Mouse (Mus musculus) G1E-ER4 (cell line): ENCODE measurements around the gene Plin5. TPM values are rescaled to one million over a fixed set of nuclear protein-coding genes. Genes with fewer than 3 reads are reported as not detected.

Source experiments
- GATA1 ChIP-seq: IDR thresholded peaks from one replicate; pipeline ENCODE4 v1.8.0; 2012; ENCODE audit warnings: low read length, inconsistent platforms
- polyA plus RNA-seq: library from polyadenylated mRNA; stranded (reverse); fragments of >175 nt; gene quantifications from 2 replicates; pipeline ENCODE4 v1.2.3, GENCODE M21; 2012

Plin5 gene
- polyA plus RNA-seq, 1 experiment: not detected

DNA sequence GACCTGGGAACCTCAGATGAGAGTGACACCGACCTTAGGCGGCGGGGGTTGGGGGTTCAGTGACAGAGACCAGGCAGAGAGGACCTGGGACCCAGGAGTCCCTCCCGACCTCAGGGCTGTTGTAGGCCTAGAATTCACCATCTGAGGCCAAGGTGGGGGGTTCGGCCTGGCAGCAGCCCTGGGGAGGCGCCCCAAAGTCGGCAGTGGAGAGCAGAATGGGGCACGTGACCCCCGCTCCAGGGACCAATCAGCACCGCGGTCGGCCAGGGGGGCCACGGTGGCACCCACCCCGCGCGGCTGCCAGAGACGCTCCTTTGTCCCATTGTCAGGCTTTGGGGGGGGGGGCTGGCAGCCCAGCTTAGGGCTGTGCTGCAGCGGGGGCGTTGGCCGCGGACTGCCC is 22.0 kb upstream of the Plin5 start:
- no peak for TF ChIP-seq GATA1

- no peak for TF ChIP-seq GATA1
These were observed 20.6 kb upstream of the Plin5 start for GRCm38 (mm10) chr17:56137839-56138613.

DNA sequence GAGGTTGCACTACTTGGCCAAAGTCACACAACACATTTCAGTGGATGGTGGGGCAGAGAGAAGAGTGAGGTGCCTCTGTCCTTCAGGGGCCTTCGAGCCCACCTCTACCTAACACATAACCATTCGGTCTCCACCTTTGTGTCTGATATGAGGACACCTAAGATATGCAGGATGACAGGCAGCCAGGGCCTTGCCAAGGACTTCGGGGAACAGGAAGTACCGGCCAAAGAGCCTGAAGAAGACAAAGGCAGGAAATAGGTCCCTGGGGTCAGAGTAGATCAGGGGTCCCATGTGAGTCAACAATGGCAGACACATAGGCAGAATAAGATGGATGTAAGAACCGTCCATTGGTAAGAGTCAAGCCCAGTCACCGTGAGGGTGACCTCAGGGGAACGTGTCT is 19.2 kb upstream of the Plin5 start:
- no peak for TF ChIP-seq GATA1

GRCm38 (mm10) chr17:56134463-56134971 is 17.1 kb upstream of the Plin5 start:
- no peak for TF ChIP-seq GATA1

DNA sequence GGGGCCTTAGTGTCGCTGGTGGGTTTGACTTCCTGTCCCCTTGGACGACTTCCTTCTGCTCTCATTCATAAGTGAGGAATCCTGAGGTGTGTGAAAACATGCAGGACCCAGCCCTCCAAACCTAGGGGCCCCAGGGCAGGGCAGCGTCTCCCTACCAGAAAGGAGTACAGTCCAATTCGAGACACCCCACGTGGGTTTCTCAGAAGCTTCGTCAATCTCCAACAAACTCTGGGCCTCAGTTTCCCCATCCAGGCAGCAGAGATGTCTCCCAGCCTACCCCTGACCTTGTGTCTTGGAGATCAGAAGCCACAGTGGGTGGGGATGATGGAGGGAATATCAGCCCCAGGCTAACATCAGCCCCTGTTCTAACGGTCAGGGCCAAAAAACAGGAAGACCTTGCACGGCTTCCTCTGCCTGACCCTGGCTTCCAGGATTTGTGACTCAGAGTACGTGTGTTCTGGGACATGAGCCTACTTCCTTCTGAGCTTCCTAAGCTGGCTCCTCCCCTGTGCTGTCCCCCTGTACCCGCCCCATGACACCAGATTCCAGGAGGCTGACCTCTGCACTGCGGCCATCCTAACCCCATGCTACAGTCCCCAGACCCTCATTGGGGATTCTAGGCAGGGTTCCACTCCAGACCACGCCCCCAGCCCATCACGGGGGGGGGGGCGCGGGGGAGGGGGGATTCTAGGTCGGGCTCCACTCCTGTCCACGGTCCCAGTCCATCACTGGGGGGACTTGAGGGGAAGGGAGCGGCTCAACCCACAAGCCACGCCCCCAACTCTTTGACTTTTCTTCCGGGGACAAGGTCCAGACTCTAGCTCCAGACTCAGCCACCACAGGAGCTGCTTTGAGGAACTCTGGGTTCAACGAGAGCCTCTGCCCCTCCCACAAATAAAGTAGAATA is 16.3 kb upstream of the Plin5 start:
- TF ChIP-seq GATA1: no peak

DNA sequence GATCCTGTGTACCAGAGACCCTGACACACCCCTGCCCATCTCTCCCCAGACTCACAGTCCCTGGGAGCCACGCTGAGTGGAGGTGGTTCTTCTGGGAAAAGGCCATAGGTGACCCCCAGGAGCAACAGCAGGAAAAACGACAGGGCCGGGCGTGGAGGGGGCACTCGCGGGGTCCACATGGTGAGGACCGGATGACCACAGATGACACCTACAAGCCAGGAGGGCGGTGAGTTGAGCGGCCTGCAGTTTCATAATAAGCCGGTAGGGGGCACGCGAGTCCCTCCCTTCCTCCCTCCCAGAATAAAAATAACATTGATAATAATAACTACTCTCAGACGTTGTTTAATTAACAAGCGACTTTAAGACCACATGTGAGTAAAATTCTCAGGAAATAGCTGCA is 15.3 kb upstream of the Plin5 start:
- TF ChIP-seq GATA1: no peak

DNA sequence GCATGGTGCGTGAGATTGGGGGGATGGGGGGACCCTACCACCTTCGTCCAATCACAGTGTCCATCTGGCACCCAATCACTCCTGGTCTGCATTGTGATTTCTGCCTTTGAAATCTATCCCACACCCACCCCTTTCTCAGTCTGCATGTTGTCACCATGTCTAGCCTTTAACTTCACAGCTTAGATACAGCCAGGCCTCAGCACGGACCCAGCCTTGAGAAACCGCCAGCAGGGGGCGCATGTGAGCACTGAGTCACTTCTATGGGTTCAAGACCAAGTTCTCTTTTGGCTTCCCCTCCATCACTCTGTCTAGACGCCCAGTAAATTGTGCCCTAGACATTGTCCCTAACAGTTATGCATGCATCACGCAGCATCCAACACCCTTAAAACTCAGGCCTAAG is 14.4 kb upstream of the Plin5 start:
- no peak for TF ChIP-seq GATA1

- no peak for TF ChIP-seq GATA1
These were observed 13.7 kb upstream of the Plin5 start for GRCm38 (mm10) chr17:56131136-56131535.

GRCm38 (mm10) chr17:56128246-56128645 is 10.8 kb upstream of the Plin5 start:
- no peak for TF ChIP-seq GATA1

DNA sequence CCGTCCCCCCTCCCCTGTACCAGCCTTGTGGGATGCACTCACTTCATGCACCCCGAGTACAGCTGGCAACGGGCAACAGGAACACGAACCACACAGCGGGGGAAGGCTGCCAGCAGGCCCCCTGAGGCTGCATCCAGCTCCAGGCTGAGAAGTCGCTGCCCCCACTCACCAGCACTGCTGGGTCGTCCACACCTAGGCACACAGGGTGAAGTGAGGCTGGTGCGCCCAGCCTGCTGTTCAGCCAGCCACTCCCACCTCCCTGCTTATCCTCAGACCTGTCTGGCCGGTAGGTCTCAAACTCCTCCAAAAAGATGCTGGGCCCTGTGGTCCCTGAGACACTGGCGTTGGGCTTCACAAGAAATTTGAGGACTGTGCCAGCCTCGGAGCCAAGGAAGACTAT is 8.8 kb upstream of the Plin5 start:
- no peak for TF ChIP-seq GATA1

- TF ChIP-seq GATA1: no peak
These were observed 7.9 kb upstream of the Plin5 start for GRCm38 (mm10) chr17:56125276-56125630.

- TF ChIP-seq GATA1: no peak
These were observed 7.2 kb upstream of the Plin5 start for GRCm38 (mm10) chr17:56124377-56125275.

DNA sequence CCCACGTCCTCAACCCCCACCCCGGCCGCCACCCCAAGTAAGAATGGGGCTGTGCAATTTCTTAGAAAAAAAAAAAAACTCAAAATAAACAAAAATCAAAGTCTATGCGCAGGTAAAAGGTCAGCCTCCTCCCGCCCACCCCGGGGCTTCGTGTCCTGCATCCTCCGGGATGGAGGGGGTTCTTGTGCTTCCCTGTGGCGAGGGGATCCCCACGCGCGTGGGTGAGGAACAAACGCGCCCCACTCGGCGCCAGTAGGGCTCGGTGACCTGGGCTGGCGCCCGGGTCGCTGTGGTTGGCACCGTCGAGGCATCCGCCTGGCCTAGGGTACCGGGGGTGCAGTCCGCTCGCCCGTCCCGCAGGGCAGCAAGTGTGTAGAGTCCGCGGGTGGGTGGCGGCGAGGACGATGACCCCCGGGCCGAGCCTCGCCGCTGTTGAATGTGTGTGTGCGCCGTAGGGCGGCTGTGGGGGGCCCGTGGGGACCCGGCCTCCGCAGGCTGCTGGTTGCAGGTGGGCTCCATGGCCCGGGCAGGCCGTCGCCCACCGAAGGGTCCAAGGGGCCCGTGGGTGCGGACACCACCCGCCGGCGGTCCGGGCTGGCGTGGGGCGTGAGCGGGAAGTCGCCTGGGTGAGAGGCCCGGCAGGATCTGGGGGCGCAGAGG is 6.4 kb upstream of the Plin5 start:
- no peak for TF ChIP-seq GATA1

- no peak for TF ChIP-seq GATA1
These were observed 5.8 kb upstream of the Plin5 start for GRCm38 (mm10) chr17:56123161-56123560.

DNA sequence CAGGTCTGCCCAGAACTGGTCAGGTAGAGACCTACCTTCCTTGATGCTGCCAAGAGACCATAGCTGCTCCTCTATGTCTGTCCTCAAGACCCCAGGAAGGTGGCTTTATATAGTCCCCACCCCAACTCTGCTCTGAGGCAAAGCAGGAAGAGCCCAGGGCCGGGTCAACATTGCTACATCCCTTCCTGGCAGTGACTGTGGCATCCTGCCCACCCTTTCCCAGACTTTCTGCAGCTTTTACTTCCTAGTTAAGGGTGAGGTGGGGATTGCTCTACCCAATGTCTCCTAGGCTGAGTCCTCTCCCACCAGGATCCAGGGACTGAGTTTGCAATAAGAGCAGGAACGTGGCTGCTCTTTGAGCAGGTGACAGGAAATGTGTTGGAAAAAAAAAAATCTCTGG is 4.4 kb upstream of the Plin5 start, which contains the start of gene Lrg1:
Gene Lrg1, minus strand, starts transcription at position 176 of the 400 bp plus-strand sequence.
- no peak for TF ChIP-seq GATA1
